Mouse (Mus musculus) CH12.LX (cell line): ENCODE data around the gene Spats2. TPM values are rescaled to one million over a fixed set of nuclear protein-coding genes. Genes with fewer than 3 reads are reported as not detected.

Experiments used
- DNase-seq: peaks from one replicate; pipeline ENCODE4 v3.0.0-alpha.2; 2013; ENCODE audit errors: extremely low read depth
- H3K27ac ChIP-seq: 2 replicates; pipeline ENCODE4 v1.5.1; 2012; ENCODE audit warnings: low read depth, mild to moderate bottlenecking, control low read depth, moderate library complexity; ENCODE audit not compliant: insufficient read depth
- H3K27me3 ChIP-seq: replicated peaks from 2 replicates; pipeline ENCODE3; 2012; ENCODE audit warnings: inconsistent platforms
- H3K36me3 ChIP-seq, 2 experiments: replicated peaks in 1 of 2; 2 replicates each; pipeline versions ENCODE3 to v1.6.1; 2012; ENCODE audit warnings: inconsistent platforms in 1 of 2, low read length in 1 of 2, mild to moderate bottlenecking in 1 of 2, mixed read lengths in 1 of 2, moderate library complexity in 1 of 2; ENCODE audit not compliant: control insufficient read depth in 1 of 2, insufficient read depth in 1 of 2
- H3K4me1 ChIP-seq, 2 experiments: 2 replicates each; pipeline ENCODE4 v1.6.1; 2012; ENCODE audit warnings: inconsistent platforms in 1 of 2, moderate library complexity in 1 of 2; ENCODE audit not compliant: insufficient read depth in 2 of 2, control insufficient read depth in 1 of 2
- H3K4me2 ChIP-seq: 2 replicates; pipeline ENCODE4 v1.6.1; 2012; ENCODE audit warnings: low read depth, mild to moderate bottlenecking, control low read depth; ENCODE audit not compliant: poor library complexity, insufficient read depth, severe bottlenecking
- H3K4me3 ChIP-seq, 3 experiments: fragments of 150-350 bp in 1 of 3; sonication (generic) in 1 of 3; replicated peaks in 1 of 3; 2 replicates each; pipeline versions ENCODE3 to v1.5.1; 2011 to 2012; ENCODE audit warnings: low read depth in 2 of 3, low read length in 2 of 3, mild to moderate bottlenecking in 2 of 3, moderate library complexity in 2 of 3, control low read depth in 1 of 3, improper control_type of control experiment in 1 of 3, inconsistent platforms in 1 of 3, mixed read lengths in 1 of 3; ENCODE audit not compliant: poor library complexity in 1 of 3
- H3K79me2 ChIP-seq: replicated peaks from 2 replicates; pipeline ENCODE4 v1.6.1; 2012; ENCODE audit warnings: mild to moderate bottlenecking, moderate library complexity; ENCODE audit not compliant: control insufficient read depth, poor library complexity, insufficient read depth, severe bottlenecking; ENCODE audit errors: extremely low read depth
- H3K9ac ChIP-seq: 2 replicates; pipeline ENCODE4 v1.6.1; 2012; ENCODE audit warnings: low read depth, mild to moderate bottlenecking, control low read depth, moderate library complexity; ENCODE audit not compliant: insufficient read depth
- H3K9me3 ChIP-seq: replicated peaks from 2 replicates; pipeline ENCODE3; 2012; ENCODE audit warnings: low read length, inconsistent platforms, mixed read lengths
- CHD1 ChIP-seq: IDR thresholded peaks from 2 replicates; pipeline ENCODE4 v1.6.1; 2012; ENCODE audit warnings: low read depth, low read length, improper control_type of control experiment, inconsistent platforms
- CHD2 ChIP-seq: IDR thresholded peaks from 2 replicates; pipeline ENCODE4 v1.6.1; 2011; ENCODE audit warnings: low read length, improper control_type of control experiment
- CTCF ChIP-seq, 2 experiments: IDR thresholded peaks in 1 of 2; conservative IDR thresholded peaks in 1 of 2; 2 replicates each; pipeline ENCODE4 v1.5.1; 2011 to 2012; ENCODE audit warnings: low read depth in 2 of 2, low read length in 2 of 2, improper control_type of control experiment in 1 of 2, inconsistent platforms in 1 of 2, mild to moderate bottlenecking in 1 of 2, moderate library complexity in 1 of 2
- ETS1 ChIP-seq: conservative IDR thresholded peaks from 2 replicates; pipeline ENCODE4 v1.6.1; 2012; ENCODE audit warnings: low read depth, mild to moderate bottlenecking, inconsistent platforms, low read length, improper control_type of control experiment, moderate library complexity
- GABPA ChIP-seq: IDR thresholded peaks from 2 replicates; pipeline ENCODE4 v1.6.1; 2012; ENCODE audit warnings: low read depth, low read length, improper control_type of control experiment, inconsistent platforms; ENCODE audit not compliant: insufficient replicate concordance
- HCFC1 ChIP-seq: IDR thresholded peaks from 2 replicates; pipeline ENCODE4 v1.6.1; 2012; ENCODE audit warnings: low read depth, mild to moderate bottlenecking, inconsistent platforms, low read length, improper control_type of control experiment
- IRF4 ChIP-seq: IDR thresholded peaks from 2 replicates; pipeline ENCODE4 v1.6.1; 2014; ENCODE audit warnings: low read depth, mild to moderate bottlenecking, inconsistent platforms, low read length, improper control_type of control experiment
- JUN ChIP-seq: IDR thresholded peaks from 2 replicates; pipeline ENCODE4 v1.6.1; 2011; ENCODE audit warnings: low read depth, mild to moderate bottlenecking, low read length, improper control_type of control experiment, moderate library complexity; ENCODE audit not compliant: insufficient read depth
- JUND ChIP-seq: conservative IDR thresholded peaks from 2 replicates; pipeline ENCODE4 v1.6.1; 2011; ENCODE audit warnings: low read depth, low read length, improper control_type of control experiment
- KAT2A ChIP-seq: IDR thresholded peaks from 2 replicates; pipeline ENCODE4 v1.6.1; 2012; ENCODE audit warnings: low read length, improper control_type of control experiment, inconsistent platforms; ENCODE audit not compliant: insufficient replicate concordance
- MAFK ChIP-seq: IDR thresholded peaks from 2 replicates; pipeline ENCODE4 v1.6.1; 2011; ENCODE audit warnings: low read length, improper control_type of control experiment; ENCODE audit not compliant: insufficient replicate concordance
- MEF2A ChIP-seq: IDR thresholded peaks from 2 replicates; pipeline ENCODE4 v1.6.1; 2014; ENCODE audit warnings: low read depth, mild to moderate bottlenecking, inconsistent platforms, low read length, improper control_type of control experiment, borderline replicate concordance
- NELFE ChIP-seq: IDR thresholded peaks from 2 replicates; pipeline ENCODE4 v1.6.1; 2011; ENCODE audit warnings: low read depth, low read length, improper control_type of control experiment
- NRF1 ChIP-seq: IDR thresholded peaks from 2 replicates; pipeline ENCODE4 v1.6.1; 2014; ENCODE audit warnings: low read depth, mild to moderate bottlenecking, inconsistent platforms, low read length, improper control_type of control experiment, moderate library complexity
- PAX5 ChIP-seq: IDR thresholded peaks from 2 replicates; pipeline ENCODE4 v1.6.1; 2012; ENCODE audit warnings: low read length, inconsistent platforms, mixed read lengths
- POLR2AphosphoS2 ChIP-seq: IDR thresholded peaks from 2 replicates; pipeline ENCODE4 v1.6.1; 2011; ENCODE audit warnings: low read depth, low read length, improper control_type of control experiment
- RAD21 ChIP-seq: IDR thresholded peaks from 2 replicates; pipeline ENCODE4 v1.6.1; 2011; ENCODE audit warnings: low read depth, mild to moderate bottlenecking, low read length, improper control_type of control experiment, moderate library complexity
- SMC3 ChIP-seq: IDR thresholded peaks from 2 replicates; pipeline ENCODE4 v1.6.1; 2011; ENCODE audit warnings: low read depth, low read length, improper control_type of control experiment
- TBP ChIP-seq: conservative IDR thresholded peaks from 2 replicates; pipeline ENCODE4 v1.6.1; 2011; ENCODE audit warnings: low read depth, low read length, improper control_type of control experiment
- TCF12 ChIP-seq: IDR thresholded peaks from 2 replicates; pipeline ENCODE4 v1.6.1; 2014; ENCODE audit warnings: low read depth, mild to moderate bottlenecking, inconsistent platforms, low read length, improper control_type of control experiment
- UBTF ChIP-seq: IDR thresholded peaks from 2 replicates; pipeline ENCODE4 v1.6.1; 2012; ENCODE audit warnings: low read depth, mild to moderate bottlenecking, inconsistent platforms, low read length, improper control_type of control experiment, moderate library complexity
- USF1 ChIP-seq: IDR thresholded peaks from 2 replicates; pipeline ENCODE4 v1.6.1; 2014; ENCODE audit warnings: low read depth, mild to moderate bottlenecking, inconsistent platforms, low read length, improper control_type of control experiment
- ZC3H11A ChIP-seq: IDR thresholded peaks from 2 replicates; pipeline ENCODE4 v1.6.1; 2012; ENCODE audit warnings: low read depth, mild to moderate bottlenecking, inconsistent platforms, low read length, improper control_type of control experiment
- ZKSCAN1 ChIP-seq: IDR thresholded peaks from 2 replicates; pipeline ENCODE4 v1.6.1; 2012; ENCODE audit warnings: low read depth, inconsistent platforms, low read length, improper control_type of control experiment, borderline replicate concordance
- dilution Hi-C: fragments of 300-500 bp; cut with MboI; formaldehyde crosslinking; loops from 2 replicates; pipeline ENCODE4 v1.14.3; 2020; ENCODE audit warnings: low sequenced_read_pairs; ENCODE audit not compliant: extremely low pct_unique_long_range_greater_than_20kb, extremely low pct_ligation_motif_present
- in situ Hi-C: fragments of 300-500 bp; cut with MboI; formaldehyde crosslinking; loops from 3 replicates; pipeline ENCODE4 v1.14.3; 2019; ENCODE audit warnings: low sequenced_read_pairs, low pct_ligation_motif_present, low pct_unique_long_range_greater_than_20kb, mixed read lengths
- polyA plus RNA-seq: library from polyadenylated mRNA; unstranded; fragments of >175 nt; gene quantifications from 2 replicates; pipeline ENCODE4 v1.2.1, GENCODE M21; 2012; ENCODE audit warnings: low read depth; ENCODE audit not compliant: insufficient read length
- total RNA-seq, 2 experiments: library from RNA; depleted of rRNA; stranded (reverse); fragments of 300-350 nt in 1 of 2; fragments of >200 nt in 1 of 2; gene quantifications; 2 replicates each; pipeline ENCODE4 v1.2.3; 2012 to 2014

Spats2 gene
- total and polyA plus RNA-seq, 3 experiments: 26.5 to 81.0 (median 68.3) TPM

DNA sequence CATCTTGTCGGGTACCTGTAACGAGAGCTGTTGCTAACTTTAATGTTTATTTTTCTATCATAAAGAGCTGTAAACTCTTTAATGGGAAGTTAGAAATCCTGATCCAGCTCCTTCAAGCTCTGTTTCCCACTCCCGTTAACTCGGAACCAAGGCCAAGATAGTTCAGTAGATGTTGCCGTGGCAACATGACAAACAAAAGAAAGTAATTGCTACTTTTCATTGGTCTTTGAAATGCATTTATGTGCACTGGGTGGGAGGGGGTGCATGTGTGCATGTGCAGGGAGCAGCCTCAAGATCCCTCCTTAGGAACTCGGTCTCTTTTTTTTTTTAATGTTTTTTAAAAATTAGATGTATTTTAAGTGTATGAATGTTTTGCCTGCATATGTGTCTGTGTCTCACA is 69.3 kb downstream of the Spats2 start:
- DNase-seq: no peak
- Histone ChIP-seq H3K4me3 (no peak overlapping the region), H3K27ac (no peak overlapping the region), H3K9ac (no peak overlapping the region), H3K4me2 (no peak overlapping the region), H3K79me2 (no peaks in the 10 kb centered on the region), H3K27me3 (no peaks in the 10 kb centered on the region), H3K4me1 (no peaks in the 10 kb centered on the region), H3K9me3 (no peaks in the 10 kb centered on the region), H3K36me3 (peaks cover 24 to 85% of the 10 kb centered on the region in 2 experiments)
- dilution Hi-C loops (no loop called here), in situ Hi-C loops (no loop called here)
- TF ChIP-seq SMC3: no peak
- no peak for TF ChIP-seq TBP
- TF ChIP-seq ETS1: no peak
- TF ChIP-seq NRF1: no peak
- no peak for TF ChIP-seq JUND
- TF ChIP-seq MAFK: no peak
- TF ChIP-seq IRF4: no peak
- no peak for TF ChIP-seq CHD1
- no peak for TF ChIP-seq RAD21
- no peak for TF ChIP-seq UBTF
- TF ChIP-seq CHD2: no peak

DNA sequence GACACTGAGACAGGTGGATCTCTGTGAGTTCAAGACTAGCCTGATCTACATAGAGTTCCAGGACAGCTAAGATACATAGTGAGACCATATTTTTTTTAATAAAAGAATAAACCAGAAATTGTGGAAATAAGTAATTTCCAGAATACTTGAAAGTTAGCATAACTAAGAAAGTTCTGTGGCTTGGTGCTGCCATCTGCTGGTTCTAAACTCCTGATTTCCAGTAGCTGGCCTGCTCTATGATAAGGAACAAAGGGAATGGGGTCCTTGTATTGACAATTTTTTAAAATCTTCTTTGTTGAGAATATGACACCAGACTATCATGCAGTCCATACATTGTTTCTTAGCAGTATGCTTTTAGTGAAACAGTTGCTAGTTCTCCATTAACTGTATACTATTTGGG is 73.0 kb downstream of the Spats2 start:
- TF ChIP-seq SMC3 (peak; percentile 46; the same call in 1 of the 2 replicates), TBP (no peak), CTCF (conservative IDR thresholded peaks at IDR 0.05 in 1 of 2, IDR thresholded peaks at IDR 0.05 in 1 of 2; ENCODE audit: low read depth in 2 of 2, low read length in 2 of 2) (peak in 1 of 2 experiments; percentile 63; a peak in 2 of 4 replicates), RAD21 (peak; percentile 54)
- no peaks in the 10 kb centered on the region for H3K4me1 ChIP-seq
- H3K79me2 ChIP-seq: no peaks in the 10 kb centered on the region
- H3K4me3 ChIP-seq: no peak overlapping the region
- dilution Hi-C loops (no loop called here), in situ Hi-C loops (no loop called here)
- no peak overlapping the region for H3K27ac ChIP-seq
- H3K27me3 ChIP-seq: no peaks in the 10 kb centered on the region
- no peaks in the 10 kb centered on the region for H3K9me3 ChIP-seq
- peaks cover 12 to 87% of the 10 kb centered on the region in 2 experiments for H3K36me3 ChIP-seq
- no peak for DNase-seq
- no peak overlapping the region for H3K9ac ChIP-seq
- H3K4me2 ChIP-seq: no peak overlapping the region

- in situ Hi-C loops: no loop called here
- H3K9ac ChIP-seq: no peak overlapping the region
- dilution Hi-C loops: no loop called here
Measured at GRCm38 (mm10) chr15:99205959-99206358, 80.2 kb downstream of the Spats2 start.

More at GRCm38 (mm10) chr15:99205959-99206358, 80.2 kb downstream of the Spats2 start:
- TF ChIP-seq HCFC1: no peak
- TF ChIP-seq ZC3H11A: no peak
- TF ChIP-seq GABPA: no peak
- TF ChIP-seq TCF12: no peak
- no peak for TF ChIP-seq IRF4
- no peak for TF ChIP-seq RAD21
- TF ChIP-seq ZKSCAN1: no peak
- no peak for TF ChIP-seq MAFK
- TF ChIP-seq NELFE: no peak
- no peak for TF ChIP-seq MEF2A
- no peak for TF ChIP-seq KAT2A
- TF ChIP-seq JUN: no peak
- TF ChIP-seq POLR2AphosphoS2: no peak
- TF ChIP-seq USF1: no peak
- no peak for TF ChIP-seq PAX5
- no peak overlapping the region for H3K27ac ChIP-seq
- no peak overlapping the region for H3K4me2 ChIP-seq
- peaks cover 41 to 88% of the 10 kb centered on the region in 2 experiments for H3K36me3 ChIP-seq
- no peak overlapping the region for H3K4me3 ChIP-seq
- no peak for DNase-seq
- no peaks in the 10 kb centered on the region for H3K79me2 ChIP-seq
- H3K4me1 ChIP-seq: no peaks in the 10 kb centered on the region
- H3K9me3 ChIP-seq: no peaks in the 10 kb centered on the region
- no peaks in the 10 kb centered on the region for H3K27me3 ChIP-seq
